Mouse (Mus musculus): ENCODE measurements around the gene Myrfl. TPM values are rescaled to one million over a fixed set of nuclear protein-coding genes. Genes with fewer than 3 reads are reported as not detected.

Gene Myrfl
- total RNA-seq, 4 experiments from 2014 or later, result 0.16 TPM; not detected in 3

GRCm38 (mm10) chr10:116913647-116914273, 17.0 kb upstream of the Myrfl start:
- DNase-seq (ENCODE audit: low spot score in 2 of 2), result no peak

DNA sequence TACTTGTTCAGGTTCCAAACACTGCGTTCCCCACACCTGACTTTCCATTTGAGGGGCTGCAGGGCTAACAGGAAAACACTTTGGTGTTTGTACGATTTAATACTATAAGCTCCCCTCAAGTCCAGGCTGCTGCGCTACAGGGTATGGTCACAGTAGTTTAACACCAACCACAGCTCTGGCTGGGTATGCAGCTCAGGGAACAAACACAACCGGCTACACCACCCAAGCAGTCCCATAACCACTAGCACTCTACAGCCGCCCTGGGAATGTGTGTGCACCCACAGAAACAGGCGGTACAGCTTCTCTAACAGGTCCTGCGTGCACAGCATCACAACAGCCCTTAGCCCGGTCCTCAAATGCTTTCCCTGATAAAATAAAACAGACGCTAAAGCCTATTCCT, 16.1 kb upstream of the Myrfl start:
- no peak for DNase-seq (ENCODE audit: low spot score in 2 of 2)

DNA sequence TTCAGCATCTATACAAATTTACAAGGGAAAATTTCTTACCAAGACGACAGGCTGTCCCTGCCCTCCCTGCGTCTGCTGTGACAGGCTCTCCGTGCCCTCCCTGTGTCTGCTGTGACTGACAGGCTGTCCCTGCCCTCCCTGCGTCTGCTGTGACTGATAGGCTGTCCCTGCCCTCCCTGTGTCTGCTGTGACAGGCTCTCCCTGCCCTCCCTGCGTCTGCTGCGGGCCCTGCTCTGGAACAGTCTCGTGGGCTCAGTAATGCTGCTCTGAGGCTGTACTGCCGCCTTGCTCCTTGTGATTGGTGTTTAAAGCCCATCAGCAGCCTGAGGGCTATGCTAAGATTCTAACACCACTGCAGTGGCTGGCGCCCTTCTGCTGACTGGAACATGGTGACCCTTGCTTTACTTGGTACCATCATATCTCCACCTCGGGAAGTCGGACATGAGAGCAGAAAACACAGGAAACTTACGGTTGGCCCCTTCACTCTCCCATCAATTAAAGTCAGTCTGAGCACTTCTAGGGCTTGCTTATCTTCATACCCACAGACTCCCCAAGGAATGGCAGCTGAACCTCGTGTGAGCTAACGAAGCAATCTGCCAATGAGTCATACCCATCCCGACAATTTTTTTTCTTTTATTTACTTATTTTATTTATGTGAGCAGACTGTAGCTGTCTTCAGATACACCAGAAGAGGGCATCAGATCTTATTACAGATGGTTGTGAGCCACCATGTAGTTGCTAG, 12.4 kb upstream of the Myrfl start:
- no peak for DNase-seq (ENCODE audit: low spot score in 2 of 2)

- no peak for DNase-seq (ENCODE audit: low spot score in 2 of 2)
Measured at GRCm38 (mm10) chr10:116906794-116907193, 10.1 kb upstream of the Myrfl start.

- DNase-seq (ENCODE audit: low spot score in 2 of 2), result no peak
Measured at GRCm38 (mm10) chr10:116904503-116904908, 7.8 kb upstream of the Myrfl start.

DNA sequence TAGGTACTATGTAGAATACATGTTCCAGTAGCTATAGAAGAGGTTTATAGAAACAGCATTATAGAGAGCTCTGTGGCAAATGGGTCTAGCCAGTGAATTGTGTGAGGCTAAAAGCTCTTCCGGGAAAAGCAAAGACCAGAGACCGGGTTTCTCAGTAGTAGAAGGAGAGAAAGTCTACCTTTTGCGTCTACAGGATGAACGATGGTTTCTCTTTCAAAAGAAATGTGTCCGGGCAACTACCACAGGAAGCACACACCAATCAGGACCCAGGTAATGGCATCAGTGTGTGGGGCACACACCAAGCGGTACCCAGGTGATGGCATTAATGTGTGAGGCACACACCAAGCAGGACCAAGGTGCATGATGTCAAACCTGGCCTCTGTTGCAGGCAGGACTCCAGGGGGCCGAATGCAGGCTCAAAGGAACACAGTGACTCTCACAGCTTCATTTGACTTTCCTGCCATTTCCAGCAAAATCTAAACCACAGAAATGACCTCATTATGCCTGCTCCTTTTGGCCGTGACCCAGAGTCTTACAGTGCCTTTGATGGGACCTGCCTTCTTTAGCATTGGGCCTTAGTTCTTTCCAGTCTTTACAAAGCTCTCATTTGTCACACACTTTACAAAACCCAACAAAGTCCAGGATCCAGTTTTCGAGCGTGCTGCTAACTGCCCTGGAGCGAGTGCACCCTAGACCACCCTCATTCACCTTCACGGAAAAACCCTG, 1.4 kb downstream of the Myrfl start:
- DNase-seq (ENCODE audit: low spot score in 2 of 2), result no peak

GRCm38 (mm10) chr10:116894540-116894939, 2.2 kb downstream of the Myrfl start:
- no peak for DNase-seq (ENCODE audit: low spot score in 2 of 2)

GRCm38 (mm10) chr10:116893753-116894152, 3.0 kb downstream of the Myrfl start:
- DNase-seq (ENCODE audit: low spot score in 2 of 2), result no peak

DNA sequence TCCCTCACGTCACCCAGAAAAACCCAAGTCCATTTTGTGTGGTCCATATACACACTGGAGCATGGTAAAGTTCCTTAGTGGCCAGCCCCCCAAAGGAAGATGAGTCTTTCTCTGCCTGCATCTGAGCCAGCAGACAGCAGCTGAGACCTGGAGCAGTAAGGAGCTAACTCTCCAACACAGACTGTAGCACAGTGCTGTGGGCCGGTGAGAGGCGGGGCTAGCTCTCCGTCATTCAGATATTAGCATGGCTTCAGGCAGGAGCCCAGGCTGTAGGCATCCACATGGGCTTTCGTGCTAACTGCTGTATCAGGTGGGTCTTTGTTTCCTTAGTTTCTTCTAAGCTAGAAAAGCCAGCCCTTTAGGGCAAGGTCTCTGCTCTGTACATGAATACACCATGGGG, 6.1 kb downstream of the Myrfl start:
- no peak for DNase-seq (ENCODE audit: low spot score in 2 of 2)

GRCm38 (mm10) chr10:116884552-116884951, 12.2 kb downstream of the Myrfl start:
- DNase-seq (ENCODE audit: low spot score in 2 of 2), result no peak

DNA sequence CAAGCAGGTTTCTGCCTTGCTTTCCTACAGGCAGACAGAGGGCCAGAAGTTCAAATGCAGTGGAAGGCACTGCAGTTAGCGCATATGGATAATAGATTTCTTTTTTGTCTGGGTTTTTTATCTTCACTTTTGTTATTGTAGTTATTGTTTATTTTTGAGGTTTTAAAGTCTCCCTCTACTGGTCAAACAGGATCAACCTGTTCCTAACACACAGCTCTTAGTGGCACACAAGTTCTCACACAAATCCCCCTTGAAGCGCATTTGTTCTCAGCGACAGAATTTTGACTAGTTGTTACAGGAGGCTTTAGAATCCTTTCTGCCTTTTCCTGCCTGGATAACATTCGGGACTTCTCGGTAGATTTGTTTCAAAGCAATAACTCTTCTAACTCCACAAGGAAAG, 13.2 kb downstream of the Myrfl start:
- no peak for DNase-seq (ENCODE audit: low spot score in 2 of 2)

DNA sequence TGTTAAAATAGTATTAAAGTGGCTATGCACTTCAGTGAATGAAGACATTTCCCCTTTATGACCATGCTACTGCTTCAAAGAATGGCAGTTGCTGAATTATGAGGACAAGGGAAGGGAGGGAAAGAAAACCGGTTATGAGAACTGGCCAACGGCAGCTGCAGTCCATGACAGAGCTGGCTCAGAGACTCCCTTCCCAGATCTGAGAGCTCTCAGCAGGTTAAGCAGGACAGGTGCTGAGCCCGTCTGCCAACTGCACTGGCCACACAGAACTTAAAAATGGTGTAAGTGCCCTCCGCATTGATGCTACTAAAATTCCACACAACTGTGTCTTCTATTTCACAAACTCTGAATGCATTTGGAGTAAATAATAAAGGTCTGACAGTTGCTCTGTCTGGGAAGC, 19.3 kb downstream of the Myrfl start:
- no peak for DNase-seq (ENCODE audit: low spot score in 2 of 2)

- no peak for DNase-seq (ENCODE audit: low spot score in 2 of 2)
Measured at GRCm38 (mm10) chr10:116874490-116874889, 22.2 kb downstream of the Myrfl start.

- no peak for DNase-seq (ENCODE audit: low spot score in 2 of 2)
Measured at GRCm38 (mm10) chr10:116872016-116872410, 24.7 kb downstream of the Myrfl start.

DNA sequence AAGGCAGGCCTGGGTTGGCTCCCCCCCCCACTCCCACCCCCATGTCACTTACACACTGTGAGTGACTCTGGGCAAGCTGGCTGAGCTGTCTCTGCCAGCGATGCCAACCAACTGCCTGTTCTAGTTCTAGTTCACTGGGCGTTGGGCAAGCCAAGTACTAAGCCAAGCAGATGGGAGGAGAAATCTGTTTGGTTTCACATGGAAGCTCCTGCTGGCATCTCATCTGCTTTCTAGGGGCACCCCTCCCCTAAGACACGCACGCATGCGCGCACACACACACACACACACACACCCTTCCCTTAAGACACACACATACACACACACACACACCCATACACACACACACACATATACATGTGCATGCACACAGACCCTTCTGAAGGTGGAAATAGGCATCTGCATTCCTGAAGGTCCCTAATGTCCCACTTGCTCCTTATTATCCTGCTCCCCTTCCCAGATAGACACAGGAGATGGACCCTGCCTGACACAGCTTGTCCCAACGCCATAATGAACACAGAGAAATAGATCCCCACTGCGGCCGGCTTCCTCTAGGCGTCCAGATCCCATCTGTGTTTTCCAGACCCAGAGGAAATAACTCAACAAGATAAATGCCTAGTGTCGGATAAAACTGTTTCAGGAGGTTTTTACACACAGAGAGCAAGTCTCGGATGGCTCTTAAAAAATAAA, 25.2 kb downstream of the Myrfl start:
- peak in 1 of 2 experiments; percentile 42 for DNase-seq (ENCODE audit: low spot score in 2 of 2)

DNA sequence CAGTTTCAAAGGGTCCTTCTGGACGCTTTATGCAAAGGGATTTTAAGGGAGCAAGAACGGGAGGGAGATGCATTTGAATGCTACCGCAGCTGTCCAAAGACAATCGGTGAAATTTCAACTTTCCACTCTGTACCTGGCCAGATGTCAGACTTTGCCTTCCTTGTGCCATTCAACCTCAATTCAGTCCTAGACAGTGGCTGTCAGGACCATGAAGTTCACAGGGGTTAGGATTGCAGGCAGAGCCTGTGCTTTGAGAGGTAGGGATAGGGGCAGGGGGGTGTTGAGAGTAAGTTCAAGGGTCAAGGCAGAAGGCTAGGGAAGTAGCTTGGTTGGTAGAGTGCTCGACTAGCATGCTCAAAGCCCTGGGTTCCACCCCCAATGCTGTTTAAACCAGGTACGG, 25.9 kb downstream of the Myrfl start:
- DNase-seq (ENCODE audit: low spot score in 2 of 2), result no peak

- no peak for DNase-seq (ENCODE audit: low spot score in 2 of 2)
Measured at GRCm38 (mm10) chr10:116853159-116853845, 43.4 kb downstream of the Myrfl start.

DNA sequence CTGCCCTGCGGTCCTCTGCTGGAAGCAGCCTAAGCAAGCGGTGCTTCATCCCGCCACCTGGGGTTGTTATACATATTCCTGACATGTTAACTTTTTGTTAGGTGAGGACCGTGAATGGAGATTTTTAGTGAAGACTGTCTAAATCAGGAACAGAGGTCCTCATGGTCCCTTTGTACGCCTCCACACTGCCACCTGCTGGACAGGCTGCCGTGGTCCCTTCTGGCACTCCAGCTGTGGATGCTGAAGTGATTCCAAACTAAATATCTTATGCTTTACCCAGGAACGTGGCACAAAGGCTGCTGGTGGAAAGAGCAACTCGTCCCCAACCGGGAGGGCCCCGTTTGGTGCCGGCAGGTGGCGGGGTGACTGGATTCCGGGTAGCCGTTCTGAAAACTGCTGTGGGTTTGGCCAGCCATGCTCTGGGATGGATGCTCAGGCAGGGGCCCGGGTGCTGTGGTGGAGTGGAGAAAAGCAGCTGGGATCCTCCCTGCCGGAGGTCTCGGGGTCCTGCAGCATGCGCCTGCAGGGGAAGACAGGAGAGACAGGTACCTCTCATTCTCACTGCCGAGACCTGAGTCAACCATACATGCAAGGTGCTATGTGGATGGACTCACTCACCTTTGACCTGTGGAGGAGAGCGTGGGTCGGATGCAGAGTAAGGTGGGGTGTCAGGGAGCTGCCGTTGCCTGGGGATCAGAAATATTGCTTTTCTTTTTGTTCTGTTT, 47.8 kb downstream of the Myrfl start:
- DNase-seq (ENCODE audit: low spot score in 2 of 2), result peak; percentile 55 to 85

DNA sequence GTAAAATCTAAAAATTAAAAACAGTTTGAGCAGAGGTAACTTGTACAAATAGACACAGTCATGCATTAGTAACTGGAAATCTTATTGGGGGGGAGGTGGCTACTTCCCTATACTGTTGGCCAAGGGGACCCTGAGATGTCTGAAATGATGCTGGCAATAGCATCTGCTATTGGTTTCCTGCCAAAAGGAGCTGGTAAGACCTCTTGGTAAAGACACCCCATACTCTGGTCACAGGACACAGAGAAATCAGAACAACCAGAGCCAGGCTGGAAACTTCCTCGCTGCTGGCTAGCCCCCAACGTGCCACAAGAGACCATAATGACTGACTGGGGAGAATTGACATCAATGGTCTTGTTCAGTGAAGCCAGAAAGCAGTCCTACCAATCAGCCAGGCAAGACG, 55.2 kb downstream of the Myrfl start:
- DNase-seq (ENCODE audit: low spot score in 2 of 2), result no peak

DNA sequence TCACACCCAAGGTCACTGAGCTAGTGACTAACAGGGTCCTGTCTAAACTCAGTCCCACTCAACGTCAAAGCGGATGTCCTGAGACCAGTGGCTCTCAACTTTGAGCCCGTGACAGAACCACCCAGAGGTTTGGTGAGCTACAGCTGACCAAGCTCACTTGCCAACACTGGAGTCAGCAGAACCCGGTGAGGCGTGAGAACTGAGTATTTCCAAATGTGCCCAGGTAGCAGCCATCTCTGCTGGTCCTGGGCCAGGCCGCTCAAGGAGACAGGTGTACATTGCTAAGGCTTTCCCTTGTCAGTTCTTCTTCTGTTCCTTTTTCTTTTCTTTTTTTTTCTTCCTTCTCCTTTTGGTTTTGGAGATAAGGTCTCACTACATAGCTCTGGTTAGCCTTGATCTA, 66.0 kb downstream of the Myrfl start:
- DNase-seq (ENCODE audit: low spot score in 2 of 2), result no peak

- DNase-seq (ENCODE audit: low spot score in 2 of 2), result no peak
Measured at GRCm38 (mm10) chr10:116828099-116828498, 68.6 kb downstream of the Myrfl start.
